Mouse (Mus musculus): ENCODE measurements at regions not wholly inside any gene's neighbourhood (a gene's known extent, or its start where the extent isn't known, plus 50 kb on each side); places are given as distances from the start of the nearest gene placed in this dataset.

- no peak overlapping the region for H3K27ac ChIP-seq (ENCODE audit: low read depth, low read length)
- no peak overlapping the region for H3K4me2 ChIP-seq (replicated peaks; ENCODE audit: low read depth, low read length)
- 58% methylated on average over 9 of the region's 9 CpGs for WGBS
- H3K4me3 ChIP-seq (ENCODE audit: low read depth, low read length): no peak overlapping the region
- peaks cover 5% of the 10 kb centered on the region for H3K4me1 ChIP-seq (replicated peaks; ENCODE audit: control insufficient read depth, insufficient read depth, low read length)
- H3K9ac ChIP-seq (ENCODE audit: low read depth, low read length): no peak overlapping the region
- no peaks in the 10 kb centered on the region for H3K27me3 ChIP-seq (ENCODE audit: control insufficient read depth, insufficient read depth, low read length)
- ATAC-seq (ENCODE audit: low FRiP score) (no peak), DNase-seq (ENCODE audit: low spot score) (no peak)
- no peaks in the 10 kb centered on the region for H3K9me3 ChIP-seq (ENCODE audit: control insufficient read depth, low read length)
- H3K36me3 ChIP-seq (ENCODE audit: control insufficient read depth, insufficient read depth, low read length): no peaks in the 10 kb centered on the region
Observed at GRCm38 (mm10) chr13:51899319-51900042, 53.0 kb downstream of the Gadd45g start.

- WGBS: 83% methylated on average over 3 of the region's 3 CpGs
- no peak for ATAC-seq (ENCODE audit: low FRiP score)
- no peak overlapping the region for H3K27ac ChIP-seq (ENCODE audit: low read depth, low read length)
Observed at GRCm38 (mm10) chr13:51900043-51900440, 53.6 kb downstream of the Gadd45g start.

DNA sequence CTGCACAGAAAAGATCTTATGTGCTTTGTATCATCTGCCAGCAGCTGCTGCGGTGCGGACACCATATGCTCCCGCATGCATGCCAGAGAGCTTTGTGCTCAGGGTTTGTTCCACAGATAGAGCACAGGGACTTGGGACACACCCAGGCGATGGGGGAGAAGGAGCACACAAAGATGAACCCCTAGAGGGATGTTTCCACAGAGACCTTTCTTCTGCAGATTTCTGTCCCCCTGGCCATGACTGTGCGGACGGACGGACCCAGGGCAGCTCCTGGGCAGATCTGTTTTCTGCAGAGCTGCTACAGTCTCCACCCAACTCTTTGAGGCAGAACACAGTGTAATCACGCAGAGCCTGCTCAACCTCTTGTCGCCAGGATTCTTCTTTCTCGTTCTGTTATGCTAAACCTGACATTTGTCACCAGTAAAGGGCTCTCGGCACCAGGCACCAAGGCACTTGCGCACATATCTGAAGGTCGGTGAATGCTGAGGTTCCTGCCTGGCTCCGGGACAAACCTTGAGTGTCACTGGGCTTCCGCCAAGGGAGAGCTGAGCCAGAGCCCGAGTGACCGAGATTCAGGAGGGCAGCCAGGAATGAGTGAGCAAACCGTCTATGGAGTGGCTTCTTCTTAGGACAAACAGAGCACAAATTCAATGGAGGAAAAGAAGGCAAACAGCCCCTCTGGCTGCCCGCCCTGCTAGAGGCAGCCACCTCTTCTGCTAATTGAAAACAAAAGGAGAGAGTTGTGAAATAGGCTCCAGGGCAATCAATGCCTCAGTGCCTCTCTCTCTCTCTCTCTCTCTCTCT is 56.2 kb downstream of the Gadd45g start:
- Histone ChIP-seq H3K27me3 (ENCODE audit: control insufficient read depth, insufficient read depth, low read length) (no peaks in the 10 kb centered on the region), H3K36me3 (ENCODE audit: control insufficient read depth, insufficient read depth, low read length) (no peaks in the 10 kb centered on the region), H3K4me2 (replicated peaks; ENCODE audit: low read depth, low read length) (peak overlapping the region; percentile 21), H3K9ac (ENCODE audit: low read depth, low read length) (peak overlapping the region; percentile 53), H3K27ac (ENCODE audit: low read depth, low read length) (peak overlapping the region; percentile 87), H3K9me3 (ENCODE audit: control insufficient read depth, low read length) (no peaks in the 10 kb centered on the region), H3K4me1 (replicated peaks; ENCODE audit: control insufficient read depth, insufficient read depth, low read length) (peaks cover 5% of the 10 kb centered on the region), H3K4me3 (ENCODE audit: low read depth, low read length) (no peak overlapping the region)
- peak; percentile 63 for DNase-seq (ENCODE audit: low spot score)
- 32% methylated on average over 19 of the region's 19 CpGs for WGBS
- peak; percentile 55 for ATAC-seq (ENCODE audit: low FRiP score)

More at GRCm38 (mm10) chr13:51900043-51900440, 53.6 kb downstream of the Gadd45g start:
- Histone ChIP-seq H3K4me2 (replicated peaks; ENCODE audit: low read depth, low read length) (no peak overlapping the region), H3K36me3 (ENCODE audit: control insufficient read depth, insufficient read depth, low read length) (no peaks in the 10 kb centered on the region), H3K27me3 (ENCODE audit: control insufficient read depth, insufficient read depth, low read length) (no peaks in the 10 kb centered on the region), H3K4me1 (replicated peaks; ENCODE audit: control insufficient read depth, insufficient read depth, low read length) (peaks cover 5% of the 10 kb centered on the region), H3K4me3 (ENCODE audit: low read depth, low read length) (no peak overlapping the region), H3K9ac (ENCODE audit: low read depth, low read length) (no peak overlapping the region), H3K9me3 (ENCODE audit: control insufficient read depth, low read length) (no peaks in the 10 kb centered on the region)
- DNase-seq (ENCODE audit: low spot score): no peak

- Histone ChIP-seq H3K27me3 (ENCODE audit: control insufficient read depth, insufficient read depth, low read length) (no peaks in the 10 kb centered on the region), H3K36me3 (ENCODE audit: control insufficient read depth, insufficient read depth, low read length) (no peaks in the 10 kb centered on the region), H3K4me1 (replicated peaks; ENCODE audit: control insufficient read depth, insufficient read depth, low read length) (peaks cover 5% of the 10 kb centered on the region), H3K9me3 (ENCODE audit: control insufficient read depth, low read length) (no peaks in the 10 kb centered on the region), H3K4me2 (replicated peaks; ENCODE audit: low read depth, low read length) (no peak overlapping the region), H3K27ac (ENCODE audit: low read depth, low read length) (peak overlapping the region; percentile 87; the same call in 1 of the 2 replicates), H3K4me3 (ENCODE audit: low read depth, low read length) (no peak overlapping the region), H3K9ac (ENCODE audit: low read depth, low read length) (no peak overlapping the region)
- peak; percentile 55 for DNase-seq (ENCODE audit: low spot score)
- WGBS: 33% methylated on average over 6 of the region's 11 CpGs
- ATAC-seq (ENCODE audit: low FRiP score): peak; percentile 79
Observed at GRCm38 (mm10) chr13:51903324-51903939, 57.0 kb downstream of the Gadd45g start.

GRCm38 (mm10) chr13:51905270-51905669 is 58.8 kb downstream of the Gadd45g start:
- no peak overlapping the region for H3K4me2 ChIP-seq (replicated peaks; ENCODE audit: low read depth, low read length)
- peaks cover 5% of the 10 kb centered on the region for H3K4me1 ChIP-seq (replicated peaks; ENCODE audit: control insufficient read depth, insufficient read depth, low read length)
- H3K4me3 ChIP-seq (ENCODE audit: low read depth, low read length): no peak overlapping the region
- no peaks in the 10 kb centered on the region for H3K27me3 ChIP-seq (ENCODE audit: control insufficient read depth, insufficient read depth, low read length)
- no peak overlapping the region for H3K27ac ChIP-seq (ENCODE audit: low read depth, low read length)
- no peak for DNase-seq (ENCODE audit: low spot score)
- H3K36me3 ChIP-seq (ENCODE audit: control insufficient read depth, insufficient read depth, low read length): no peaks in the 10 kb centered on the region
- H3K9me3 ChIP-seq (ENCODE audit: control insufficient read depth, low read length): no peaks in the 10 kb centered on the region
- ATAC-seq (ENCODE audit: low FRiP score): no peak
- WGBS: 81% methylated on average over 5 of the region's 5 CpGs
- H3K9ac ChIP-seq (ENCODE audit: low read depth, low read length): no peak overlapping the region

GRCm38 (mm10) chr13:51906103-51906502 is 59.6 kb downstream of the Gadd45g start:
- Histone ChIP-seq H3K4me1 (replicated peaks; ENCODE audit: control insufficient read depth, insufficient read depth, low read length) (peaks cover 5% of the 10 kb centered on the region), H3K9me3 (ENCODE audit: control insufficient read depth, low read length) (no peaks in the 10 kb centered on the region), H3K4me2 (replicated peaks; ENCODE audit: low read depth, low read length) (no peak overlapping the region), H3K36me3 (ENCODE audit: control insufficient read depth, insufficient read depth, low read length) (no peaks in the 10 kb centered on the region), H3K27ac (ENCODE audit: low read depth, low read length) (no peak overlapping the region), H3K27me3 (ENCODE audit: control insufficient read depth, insufficient read depth, low read length) (no peaks in the 10 kb centered on the region), H3K9ac (ENCODE audit: low read depth, low read length) (no peak overlapping the region), H3K4me3 (ENCODE audit: low read depth, low read length) (no peak overlapping the region)
- DNase-seq (ENCODE audit: low spot score) (no peak), ATAC-seq (ENCODE audit: low FRiP score) (no peak)
- WGBS: 82% methylated on average over 3 of the region's 3 CpGs

DNA sequence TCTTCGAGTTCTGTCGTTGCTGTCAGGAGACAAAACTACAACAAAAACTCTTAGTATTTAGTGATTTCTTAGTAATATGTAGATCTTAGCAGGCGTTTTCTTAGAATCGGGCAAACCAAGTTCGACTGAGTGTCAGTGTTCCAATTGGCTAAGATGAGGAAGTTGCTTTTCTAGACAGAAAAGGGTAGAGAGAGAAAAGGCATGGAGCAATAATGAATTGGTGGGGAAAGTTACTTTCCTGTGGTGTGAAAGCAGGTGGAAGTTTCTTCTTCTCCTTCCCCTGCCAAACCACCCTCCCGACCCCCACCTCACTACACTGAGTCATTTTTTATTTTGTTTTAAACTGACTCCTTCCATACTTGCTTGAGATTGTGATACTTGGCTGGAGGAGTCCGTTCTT is 62.0 kb downstream of the Gadd45g start:
- Histone ChIP-seq H3K9me3 (ENCODE audit: control insufficient read depth, low read length) (no peaks in the 10 kb centered on the region), H3K4me1 (replicated peaks; ENCODE audit: control insufficient read depth, insufficient read depth, low read length) (no peaks in the 10 kb centered on the region), H3K36me3 (ENCODE audit: control insufficient read depth, insufficient read depth, low read length) (no peaks in the 10 kb centered on the region), H3K9ac (ENCODE audit: low read depth, low read length) (no peak overlapping the region), H3K27ac (ENCODE audit: low read depth, low read length) (no peak overlapping the region), H3K27me3 (ENCODE audit: control insufficient read depth, insufficient read depth, low read length) (peaks cover 4% of the 10 kb centered on the region; the same call in 1 of the 2 replicates), H3K4me3 (ENCODE audit: low read depth, low read length) (no peak overlapping the region), H3K4me2 (replicated peaks; ENCODE audit: low read depth, low read length) (no peak overlapping the region)
- ATAC-seq (ENCODE audit: low FRiP score) (no peak), DNase-seq (ENCODE audit: low spot score) (no peak)
- WGBS: 85% methylated on average over 7 of the region's 7 CpGs

GRCm38 (mm10) chr13:51911296-51911998 is 65.0 kb downstream of the Gadd45g start:
- H3K4me1 ChIP-seq (replicated peaks; ENCODE audit: control insufficient read depth, insufficient read depth, low read length): no peaks in the 10 kb centered on the region
- no peak overlapping the region for H3K4me2 ChIP-seq (replicated peaks; ENCODE audit: low read depth, low read length)
- H3K27ac ChIP-seq (ENCODE audit: low read depth, low read length): no peak overlapping the region
- no peak overlapping the region for H3K9ac ChIP-seq (ENCODE audit: low read depth, low read length)
- ATAC-seq (ENCODE audit: low FRiP score) (no peak), DNase-seq (ENCODE audit: low spot score) (no peak)
- no peak overlapping the region for H3K4me3 ChIP-seq (ENCODE audit: low read depth, low read length)
- no peaks in the 10 kb centered on the region for H3K36me3 ChIP-seq (ENCODE audit: control insufficient read depth, insufficient read depth, low read length)
- no peaks in the 10 kb centered on the region for H3K9me3 ChIP-seq (ENCODE audit: control insufficient read depth, low read length)
- H3K27me3 ChIP-seq (ENCODE audit: control insufficient read depth, insufficient read depth, low read length): peaks cover 22% of the 10 kb centered on the region
- WGBS: 55% methylated on average over 17 of the region's 17 CpGs

Measured in hindbrain, embryonic 11.5 days (tissue).